12 mouse cellular contexts compared by ENCODE assay signal in genomic region chr2:157170626-157171025, GRCm38 (mm10). TPM values are rescaled to one million over a fixed set of nuclear protein-coding genes. Genes with fewer than 3 reads are reported as not detected.
A peak's percentile ranks its signal among the peaks of the same experiment; 100 is the strongest.
DNase-seq lines count a peak whose midpoint lies in the region; ATAC-seq lines count a peak whose summit lies in the region.
"Had no signal": no experiment of that assay in that cellular context is flagged by ENCODE, and none has a peak within 500 bp of the region (broad histone marks: within the 10 kb centered on the region; RNA-seq: fewer than 3 reads in every experiment).

No protein-coding gene starts in this region.

- ATAC-seq in forebrain, embryonic 13.5 days = no peak
- no peak; the same call in 1 of the 2 replicates for ATAC-seq in forebrain, embryonic 11.5 days (replicated peaks; ENCODE audit: low FRiP score)
- ATAC-seq in neural tube, embryonic 12.5 days (ENCODE audit: low FRiP score, low read depth) = 0 out of 2 replicates have a peak, but pooled peaks have one; percentile 44
- 0 out of 2 replicates have a peak, but pooled peaks have one; percentile 50 for ATAC-seq in midbrain, embryonic 13.5 days

- H3K36me3 ChIP-seq in forebrain, embryonic 13.5 days (ENCODE audit: poor library complexity, severe bottlenecking) = peaks cover 78% of the 10 kb centered on the region
- H3K36me3 ChIP-seq in forebrain, embryonic 11.5 days (ENCODE audit: control insufficient read depth, insufficient read depth, low read length) = peaks cover 6% of the 10 kb centered on the region; the same call in 1 of the 2 replicates
- H3K36me3 ChIP-seq in neural tube, embryonic 12.5 days = peaks cover 55% of the 10 kb centered on the region
- peaks cover 61% of the 10 kb centered on the region for H3K36me3 ChIP-seq in midbrain, embryonic 13.5 days

- H3K27ac ChIP-seq in forebrain, embryonic 13.5 days = peak overlapping the region; percentile 25
- H3K27ac ChIP-seq in forebrain, embryonic 11.5 days (ENCODE audit: low read depth, low read length) = no peak overlapping the region; the same call in 1 of the 2 replicates
- no peak overlapping the region for H3K27ac ChIP-seq in neural tube, embryonic 12.5 days
- H3K27ac ChIP-seq in midbrain, embryonic 13.5 days = peak overlapping the region; percentile 65

- DNase-seq in forebrain, embryonic 11.5 days (ENCODE audit: low spot score) = no peak
- no peak for DNase-seq in neural tube, embryonic 10.5 days (ENCODE audit: extremely low spot score, low spot score)
- DNase-seq in spleen, postnatal 4 days (ENCODE audit: low spot score in 2 of 2) = no peak
- no peak for DNase-seq in frontal cortex, adult 2 months (ENCODE audit: extremely low spot score in 1 of 2, low spot score in 1 of 2)
- no peak for DNase-seq in adrenal gland, postnatal 14 days
- DNase-seq: cerebellum, adult 11 months; heart, postnatal 14 days; thymus, adult 18-20 months had no signal

- H3K9me3 ChIP-seq in forebrain, embryonic 13.5 days (replicated peaks) = no peaks in the 10 kb centered on the region
- H3K9me3 ChIP-seq in forebrain, embryonic 11.5 days (ENCODE audit: control insufficient read depth, low read length) = no peaks in the 10 kb centered on the region
- H3K9me3 ChIP-seq in neural tube, embryonic 12.5 days = no peaks in the 10 kb centered on the region
- no peaks in the 10 kb centered on the region for H3K9me3 ChIP-seq in midbrain, embryonic 13.5 days

- H3K4me2 ChIP-seq in forebrain, embryonic 13.5 days = no peak overlapping the region
- no peak overlapping the region for H3K4me2 ChIP-seq in forebrain, embryonic 11.5 days (ENCODE audit: low read depth, low read length, severe bottlenecking)
- no peak overlapping the region for H3K4me2 ChIP-seq in neural tube, embryonic 12.5 days (replicated peaks)
- no peak overlapping the region for H3K4me2 ChIP-seq in midbrain, embryonic 13.5 days (replicated peaks)

- H3K4me1 ChIP-seq in forebrain, embryonic 13.5 days = peaks cover 6% of the 10 kb centered on the region; the same call in 1 of the 2 replicates
- no peaks in the 10 kb centered on the region for H3K4me1 ChIP-seq in forebrain, embryonic 11.5 days (replicated peaks; ENCODE audit: control insufficient read depth, insufficient read depth, low read length)
- no peaks in the 10 kb centered on the region for H3K4me1 ChIP-seq in neural tube, embryonic 12.5 days
- peaks cover 11% of the 10 kb centered on the region for H3K4me1 ChIP-seq in midbrain, embryonic 13.5 days (replicated peaks)

- H3K9ac ChIP-seq in forebrain, embryonic 13.5 days = 0 out of 2 replicates have a peak overlapping the region, but pooled peaks have one; percentile 21
- no peak overlapping the region for H3K9ac ChIP-seq in forebrain, embryonic 11.5 days (ENCODE audit: low read length)
- H3K9ac ChIP-seq in neural tube, embryonic 12.5 days = no peak overlapping the region
- 0 out of 2 replicates have a peak overlapping the region, but pooled peaks have one; percentile 12 for H3K9ac ChIP-seq in midbrain, embryonic 13.5 days (replicated peaks)

- no peak overlapping the region for H3K4me3 ChIP-seq in forebrain, embryonic 13.5 days
- no peak overlapping the region for H3K4me3 ChIP-seq in forebrain, embryonic 11.5 days (ENCODE audit: low read depth, low read length)
- no peak overlapping the region for H3K4me3 ChIP-seq in neural tube, embryonic 12.5 days
- no peak overlapping the region for H3K4me3 ChIP-seq in midbrain, embryonic 13.5 days (replicated peaks)

- no peaks in the 10 kb centered on the region for H3K27me3 ChIP-seq in forebrain, embryonic 13.5 days
- no peaks in the 10 kb centered on the region for H3K27me3 ChIP-seq in forebrain, embryonic 11.5 days (ENCODE audit: control insufficient read depth, insufficient read depth, low read length)
- no peaks in the 10 kb centered on the region for H3K27me3 ChIP-seq in neural tube, embryonic 12.5 days (replicated peaks)
- H3K27me3 ChIP-seq in midbrain, embryonic 13.5 days = no peaks in the 10 kb centered on the region
- H3K27me3 ChIP-seq: Patski had no signal

- WGBS in forebrain, embryonic 13.5 days = 47% methylated on average over 6 of the region's 6 CpGs
- WGBS in forebrain, embryonic 11.5 days = 64% methylated on average over 6 of the region's 6 CpGs
- WGBS in neural tube, embryonic 12.5 days = 53% methylated on average over 6 of the region's 6 CpGs
- 26% methylated on average over 6 of the region's 6 CpGs for WGBS in midbrain, embryonic 13.5 days

RNA-seq across cellular contexts. Expression of gene Rbl1, which starts 33.7 kb away (rescaled TPM):
- 24.3 and 25.6 TPM in 2 replicates for polyA plus RNA-seq in forebrain, embryonic 13.5 days (2015; fragmentation: Nextera tagmentation; extraction: Ambion mirVana)
- polyA plus RNA-seq in forebrain, embryonic 11.5 days (2014; fragmentation: Nextera tagmentation; extraction: Ambion mirVana) = 41.3 and 43.2 TPM in 2 replicates
- 17.3 and 19.3 TPM in 2 replicates for polyA plus RNA-seq in neural tube, embryonic 12.5 days (2016; fragmentation: Nextera tagmentation; extraction: Ambion mirVana)
- polyA plus RNA-seq in midbrain, embryonic 13.5 days (2015; fragmentation: Nextera tagmentation; extraction: Ambion mirVana) = 13.8 and 14.0 TPM in 2 replicates
- polyA plus RNA-seq in frontal cortex, adult 2 months (2012; rRNA removed) = 2.2 TPM in 2 replicates
- 11.2 and 11.9 TPM in 2 replicates for total RNA-seq in adrenal gland, postnatal 14 days (2021)

RNA-seq across cellular contexts. Expression of gene Samhd1, which starts 35.6 kb away (rescaled TPM):
- polyA plus RNA-seq in forebrain, embryonic 13.5 days (2015; fragmentation: Nextera tagmentation; extraction: Ambion mirVana) = 13.9 and 16.0 TPM in 2 replicates
- 25.6 and 27.5 TPM in 2 replicates for polyA plus RNA-seq in forebrain, embryonic 11.5 days (2014; fragmentation: Nextera tagmentation; extraction: Ambion mirVana)
- 15.9 and 17.5 TPM in 2 replicates for polyA plus RNA-seq in neural tube, embryonic 12.5 days (2016; fragmentation: Nextera tagmentation; extraction: Ambion mirVana)
- 10.9 and 12.1 TPM in 2 replicates for polyA plus RNA-seq in midbrain, embryonic 13.5 days (2015; fragmentation: Nextera tagmentation; extraction: Ambion mirVana)
- 20.8 and 23.0 TPM in 2 replicates for polyA plus RNA-seq in frontal cortex, adult 2 months (2012; rRNA removed)
- total RNA-seq in adrenal gland, postnatal 14 days (2021) = 26.4 and 49.8 TPM in 2 replicates

Comparison
In these comparisons a context has a peak if more than half of its experiments do, and no peak if none do; other contexts are left out.
1. H3K27ac ChIP-seq: peak in forebrain, embryonic 13.5 days (single experiment) and midbrain, embryonic 13.5 days (single experiment); none in forebrain, embryonic 11.5 days (single experiment) and neural tube, embryonic 12.5 days (single experiment).
2. H3K9ac ChIP-seq: peak in forebrain, embryonic 13.5 days (single experiment) and midbrain, embryonic 13.5 days (single experiment); none in forebrain, embryonic 11.5 days (single experiment) and neural tube, embryonic 12.5 days (single experiment).
3. ATAC-seq: peak in neural tube, embryonic 12.5 days (single experiment) and midbrain, embryonic 13.5 days (single experiment); none in forebrain, embryonic 13.5 days (single experiment) and forebrain, embryonic 11.5 days (single experiment).